10 mouse cellular contexts compared by ENCODE assay signal in the genomic region with DNA sequence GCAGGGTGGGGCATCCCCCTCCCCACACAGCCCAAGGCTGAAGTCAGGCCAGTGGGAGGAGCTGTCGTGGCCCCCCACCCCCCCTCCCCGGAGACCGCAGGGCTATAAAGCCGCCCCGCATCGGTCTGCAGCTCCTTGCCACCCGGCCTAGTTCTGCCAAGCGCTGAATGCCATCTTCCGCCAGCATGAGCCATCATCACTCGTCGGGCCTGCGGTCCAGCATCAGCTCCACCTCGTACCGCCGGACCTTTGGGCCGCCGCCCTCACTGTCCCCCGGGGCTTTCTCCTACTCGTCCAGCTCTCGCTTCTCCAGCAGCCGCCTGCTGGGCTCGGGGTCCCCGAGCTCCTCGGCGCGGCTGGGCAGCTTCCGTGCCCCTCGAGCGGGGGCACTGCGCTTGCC. TPM values are rescaled to one million over a fixed set of nuclear protein-coding genes. Genes with fewer than 3 reads are reported as not detected.
A peak's percentile ranks its signal among the peaks of the same experiment; 100 is the strongest.
DNase-seq lines count a peak whose midpoint lies in the region; ATAC-seq and TF ChIP-seq lines count a peak whose summit lies in the region.
"Had no signal": no experiment of that assay in that cellular context is flagged by ENCODE, and none has a peak within 500 bp of the region (broad histone marks: within the 10 kb centered on the region; RNA-seq: fewer than 3 reads in every experiment).

A gene (plus strand): TSS at position 135 of the 400 bp plus-strand sequence.

- no peak for TF ChIP-seq CTCF in liver, adult 2 months (IDR thresholded peaks at IDR 0.05; ENCODE audit: low read depth, low read length)
- no peak for TF ChIP-seq CTCF in intestine, postnatal 0 days (IDR thresholded peaks at IDR 0.05; ENCODE audit: low read depth)

- 8% methylated on average over 30 of the region's 30 CpGs for WGBS in liver, adult 2 months
- 2% methylated on average over 30 of the region's 30 CpGs for WGBS in forebrain, embryonic 10.5 days
- 4% methylated on average over 29 of the region's 30 CpGs for WGBS in intestine, postnatal 0 days
- 2% methylated on average over 30 of the region's 30 CpGs for WGBS in neural tube, embryonic 13.5 days

- 0 out of 2 replicates have a peak within 1 kb of the TSS, but pooled peaks have one; percentile 6 for H3K9ac ChIP-seq in liver, adult 2 months (ENCODE audit: low read depth, low read length)
- H3K9ac ChIP-seq in intestine, postnatal 0 days (ENCODE audit: low read depth, low read length) = 0 out of 2 replicates have a peak within 1 kb of the TSS, but pooled peaks have one; percentile 34
- H3K9ac ChIP-seq in neural tube, embryonic 13.5 days = peak within 1 kb of the TSS; percentile 66

- DNase-seq in liver, adult 2 months (ENCODE audit: extremely low read depth, low read depth, low spot score) = no peak
- DNase-seq in liver = no peak
- no peak for DNase-seq in forebrain, embryonic 10.5 days (ENCODE audit: extremely low spot score, low spot score)
- no peak for DNase-seq in layer of hippocampus, adult 9-10 months (ENCODE audit: low spot score)
- DNase-seq in right cerebral cortex, postnatal 25 days = no peak
- DNase-seq in lung, adult 18-20 months = no peak

- H3K79me2 ChIP-seq in liver, adult 2 months (ENCODE audit: control insufficient read depth, insufficient read depth, low read length) = no peaks in the 10 kb centered on the region

- peak within 1 kb of the TSS; percentile 66 for H3K4me2 ChIP-seq in intestine, postnatal 0 days (replicated peaks; ENCODE audit: low read depth)
- peak within 1 kb of the TSS; percentile 60 for H3K4me2 ChIP-seq in neural tube, embryonic 13.5 days

- ATAC-seq in intestine, postnatal 0 days = no peak
- ATAC-seq in neural tube, embryonic 13.5 days (ENCODE audit: low read depth) = no peak

- H3K27ac ChIP-seq in liver, adult 2 months (replicated peaks; ENCODE audit: insufficient read depth, low read depth, low read length) = no peak within 1 kb of the TSS
- peak within 1 kb of the TSS; percentile 17; the same call in 1 of the 2 replicates for H3K27ac ChIP-seq in forebrain, embryonic 10.5 days
- H3K27ac ChIP-seq in intestine, postnatal 0 days (ENCODE audit: low read depth, low read length) = no peak within 1 kb of the TSS
- peak within 1 kb of the TSS; percentile 69 for H3K27ac ChIP-seq in neural tube, embryonic 13.5 days (replicated peaks)
- H3K27ac ChIP-seq: macrophage had no signal

- no peaks in the 10 kb centered on the region for H3K36me3 ChIP-seq in liver, adult 2 months (ENCODE audit: control insufficient read depth, insufficient read depth, low read length)
- H3K36me3 ChIP-seq in forebrain, embryonic 10.5 days (replicated peaks) = no peaks in the 10 kb centered on the region
- no peaks in the 10 kb centered on the region for H3K36me3 ChIP-seq in intestine, postnatal 0 days (ENCODE audit: control insufficient read depth, insufficient read depth)
- no peaks in the 10 kb centered on the region for H3K36me3 ChIP-seq in neural tube, embryonic 13.5 days

- H3K27me3 ChIP-seq in liver, adult 2 months (ENCODE audit: control insufficient read depth, insufficient read depth, low read length) = peaks cover 20% of the 10 kb centered on the region
- H3K27me3 ChIP-seq in forebrain, embryonic 10.5 days (ENCODE audit: poor library complexity, severe bottlenecking) = peaks cover 99% of the 10 kb centered on the region
- peaks cover 54% of the 10 kb centered on the region for H3K27me3 ChIP-seq in intestine, postnatal 0 days (replicated peaks; ENCODE audit: control insufficient read depth, insufficient read depth, low read length)
- peaks cover 87% of the 10 kb centered on the region for H3K27me3 ChIP-seq in neural tube, embryonic 13.5 days

- peaks cover 3% of the 10 kb centered on the region; the same call in 1 of the 2 replicates for H3K4me1 ChIP-seq in liver, adult 2 months (ENCODE audit: control insufficient read depth, insufficient read depth, low read length)
- H3K4me1 ChIP-seq in forebrain, embryonic 10.5 days = peaks cover 38% of the 10 kb centered on the region
- no peaks in the 10 kb centered on the region; the same call in 1 of the 2 replicates for H3K4me1 ChIP-seq in intestine, postnatal 0 days (replicated peaks; ENCODE audit: control insufficient read depth, insufficient read depth, low read length)
- H3K4me1 ChIP-seq in neural tube, embryonic 13.5 days (replicated peaks) = peaks cover 34% of the 10 kb centered on the region

- no peaks in the 10 kb centered on the region for H3K9me3 ChIP-seq in forebrain, embryonic 10.5 days
- H3K9me3 ChIP-seq in intestine, postnatal 0 days (ENCODE audit: control insufficient read depth) = no peaks in the 10 kb centered on the region
- H3K9me3 ChIP-seq in neural tube, embryonic 13.5 days = no peaks in the 10 kb centered on the region

- peak within 1 kb of the TSS; percentile 28; the same call in 1 of the 2 replicates for H3K4me3 ChIP-seq in liver, adult 2 months (ENCODE audit: insufficient read depth, low read depth, low read length)
- H3K4me3 ChIP-seq in forebrain, embryonic 10.5 days = peak within 1 kb of the TSS; percentile 48
- H3K4me3 ChIP-seq in intestine, postnatal 0 days (ENCODE audit: low read depth, low read length) = peak within 1 kb of the TSS; percentile 37
- peak within 1 kb of the TSS; percentile 39 for H3K4me3 ChIP-seq in neural tube, embryonic 13.5 days
- H3K4me3 ChIP-seq: erythroblast, embryonic 14.5 days had no signal

- no peak for TF ChIP-seq POLR2A in liver, adult 2 months (IDR thresholded peaks at IDR 0.05; ENCODE audit: extremely low read depth, insufficient read depth, low read length)

RNA-seq across cellular contexts. Expression of the gene that starts here (rescaled TPM):
- total RNA-seq in liver, adult 2 months (2014; rRNA removed) = 0.07 and 0.09 TPM in 2 replicates
- 0.09 and 0.39 TPM in 2 replicates for polyA plus RNA-seq in liver, adult 2 months (2012; rRNA removed)
- polyA plus RNA-seq in forebrain, embryonic 10.5 days (2016; fragmentation: Nextera tagmentation; extraction: Ambion mirVana) = 0.20 and 0.33 TPM in 2 replicates
- polyA plus RNA-seq in intestine, postnatal 0 days (2015; fragmentation: Nextera tagmentation; extraction: Ambion mirVana) = 29.8 and 32.7 TPM in 2 replicates
- 268 and 371 TPM in 2 replicates for polyA plus RNA-seq in neural tube, embryonic 13.5 days (2015; fragmentation: Nextera tagmentation; extraction: Ambion mirVana)
- polyA plus RNA-seq: erythroblast, embryonic 14.5 days had no signal

Comparison
In these comparisons a context has a peak if more than half of its experiments do, and no peak if none do; other contexts are left out.
1. RNA of the gene that starts here (polyA plus RNA-seq): 268 to 371 TPM in neural tube, embryonic 13.5 days and 29.8 to 32.7 TPM in intestine, postnatal 0 days; 0.20 to 0.33 TPM in forebrain, embryonic 10.5 days and 0.09 to 0.39 TPM in liver, adult 2 months; every median in the first group is over 10 times any median in the second.
2. H3K27ac ChIP-seq: peak in forebrain, embryonic 10.5 days (single experiment) and neural tube, embryonic 13.5 days (single experiment); none in liver, adult 2 months (single experiment) and intestine, postnatal 0 days (single experiment).
3. H3K9ac ChIP-seq: peak in every context shown above with its lines; median percentile 66 in neural tube, embryonic 13.5 days; 34 in intestine, postnatal 0 days; 6 in liver, adult 2 months.
4. Peak in every context shown above with its lines, with median percentiles within 50 percentile points of each other: H3K4me3 ChIP-seq.